Mouse (Mus musculus): ENCODE data around the gene Slc27a2.

Gene Slc27a2

DNA sequence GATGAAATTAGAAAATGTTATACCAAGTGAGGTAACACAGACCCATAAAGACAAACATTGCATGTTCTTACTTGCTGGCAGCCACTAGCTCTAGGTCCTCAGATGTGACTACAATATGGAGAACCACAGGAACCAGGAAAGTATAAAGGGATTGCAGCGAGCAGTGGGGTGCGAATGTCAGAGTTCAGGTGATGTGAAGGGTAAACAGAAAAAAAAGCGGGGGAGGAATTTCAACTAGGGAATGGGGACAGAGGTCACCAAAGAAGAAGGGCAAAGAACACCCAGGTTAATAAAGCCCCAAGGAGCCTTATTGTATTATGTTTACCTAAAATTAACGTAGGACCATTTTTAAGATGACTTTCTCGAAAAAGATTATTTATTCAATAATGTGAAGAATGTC, 6.9 kb upstream of the Slc27a2 start:
- no peak for TF ChIP-seq GATA4 (IDR thresholded peaks at IDR 0.05; ENCODE audit: insufficient replicate concordance, low read length)

DNA sequence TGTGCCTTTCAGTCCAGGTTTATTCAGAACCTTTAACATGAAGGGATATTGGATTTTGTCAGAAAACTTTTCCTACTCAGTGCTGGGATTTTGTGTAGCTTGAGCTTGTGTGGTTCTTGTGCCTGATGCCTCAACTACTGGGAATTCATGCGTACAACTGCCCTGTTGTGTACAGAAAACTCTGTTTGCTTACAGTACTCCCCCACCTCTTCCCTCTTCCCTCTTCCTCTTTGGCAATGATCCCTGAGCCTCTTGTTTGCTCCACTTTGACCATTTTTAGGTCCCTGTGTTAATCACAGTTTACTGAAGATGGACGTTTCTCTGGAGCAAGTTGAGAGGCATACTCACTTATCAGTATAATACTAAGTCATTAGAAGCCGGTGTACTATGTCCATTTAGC, 5.8 kb upstream of the Slc27a2 start:
- no peak for TF ChIP-seq GATA4 (IDR thresholded peaks at IDR 0.05; ENCODE audit: insufficient replicate concordance, low read length)

GRCm38 (mm10) chr2:126549681-126550080, 2.5 kb upstream of the Slc27a2 start:
- peak; percentile 76 for TF ChIP-seq GATA4 (IDR thresholded peaks at IDR 0.05; ENCODE audit: insufficient replicate concordance, low read length)

DNA sequence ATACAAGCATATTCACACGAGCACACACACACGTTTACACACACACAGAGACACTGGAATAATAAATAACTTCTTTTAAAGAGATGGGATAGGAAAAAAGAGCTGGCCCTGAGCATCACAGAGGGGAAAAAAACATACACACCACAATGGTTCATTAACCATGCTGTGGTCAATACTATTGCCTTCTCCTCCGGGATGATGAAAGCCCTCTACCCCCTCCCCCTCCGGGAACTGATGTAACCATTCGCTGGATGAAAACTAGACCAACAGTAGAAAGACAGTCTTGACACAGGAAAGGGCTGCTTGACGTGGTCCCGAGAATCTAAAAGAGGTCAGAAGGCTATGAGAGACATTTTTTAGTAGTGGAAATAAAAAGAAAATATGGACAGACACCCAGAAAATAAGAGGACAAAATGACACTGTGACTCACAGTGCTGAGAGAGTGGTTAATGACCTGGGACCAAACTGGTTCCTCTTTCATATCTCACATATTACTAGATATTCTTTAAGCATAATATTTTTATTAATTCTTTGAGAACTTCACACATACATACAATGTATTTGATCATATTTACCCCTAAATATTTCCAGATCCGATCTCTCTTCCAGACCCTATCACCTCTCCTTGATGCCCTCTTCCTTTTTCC, 840 bp upstream of the Slc27a2 start:
- TF ChIP-seq GATA4 (IDR thresholded peaks at IDR 0.05; ENCODE audit: insufficient replicate concordance, low read length): no peak

DNA sequence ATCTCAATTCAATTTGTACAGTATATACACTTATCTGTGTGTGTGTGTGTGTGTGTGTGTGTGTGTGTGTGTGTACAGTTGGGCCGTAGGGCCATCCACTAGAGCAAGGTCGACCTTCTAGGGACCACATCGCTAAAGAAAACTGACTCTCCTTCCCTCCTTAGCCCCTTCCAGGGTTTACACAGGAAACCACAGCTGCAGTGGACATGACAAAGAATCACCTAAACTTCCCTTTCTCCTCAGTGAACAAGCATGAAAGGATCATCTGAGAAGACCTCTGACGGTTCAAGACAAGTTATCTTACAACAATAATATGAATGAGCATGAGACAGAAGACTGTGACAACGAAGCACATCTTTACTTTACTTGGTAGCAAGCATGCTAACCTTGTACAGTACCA, 311 bp upstream of the Slc27a2 start:
- TF ChIP-seq GATA4 (IDR thresholded peaks at IDR 0.05; ENCODE audit: insufficient replicate concordance, low read length): no peak

GRCm38 (mm10) chr2:126553291-126553639, 1.1 kb downstream of the Slc27a2 start:
- no peak for TF ChIP-seq GATA4 (IDR thresholded peaks at IDR 0.05; ENCODE audit: insufficient replicate concordance, low read length)

DNA sequence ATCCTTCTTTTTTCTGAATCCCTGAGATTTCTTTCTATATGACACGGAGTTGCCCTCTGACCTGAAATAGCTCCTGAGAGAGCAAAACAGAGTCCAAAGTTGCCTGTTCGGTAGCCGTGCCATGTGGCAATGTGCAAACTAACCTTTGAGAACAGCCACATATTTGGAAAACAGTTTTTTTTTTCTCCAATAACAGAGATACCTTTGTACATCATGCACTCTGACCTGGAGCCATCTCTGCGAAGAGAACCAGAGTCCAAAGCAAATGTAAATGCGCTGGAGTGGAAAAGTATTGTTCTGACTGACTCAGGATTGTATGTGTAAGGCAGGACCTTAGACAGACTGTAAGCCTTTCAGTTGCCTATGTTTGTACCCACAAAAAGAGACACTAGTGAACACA, 3.3 kb downstream of the Slc27a2 start:
- no peak for TF ChIP-seq GATA4 (IDR thresholded peaks at IDR 0.05; ENCODE audit: insufficient replicate concordance, low read length)

DNA sequence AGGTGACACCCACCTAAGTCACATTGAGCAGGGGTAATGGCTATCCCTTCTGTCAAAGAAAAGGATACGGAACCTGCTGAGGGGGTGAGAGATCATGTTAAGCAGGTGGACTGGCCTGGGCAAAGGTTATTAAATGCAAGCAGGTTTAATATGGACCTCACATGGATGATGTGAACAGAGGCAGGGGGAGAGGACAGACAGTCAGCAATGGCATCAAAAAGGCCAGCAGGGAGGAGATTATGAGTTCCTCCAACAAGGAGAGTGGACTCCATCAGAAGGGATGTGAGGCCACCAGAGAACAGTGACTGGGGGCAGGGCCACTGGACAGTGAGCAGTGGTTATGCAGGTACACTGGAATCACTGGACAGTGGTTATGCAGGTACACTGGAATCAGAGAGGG, 7.9 kb downstream of the Slc27a2 start:
- TF ChIP-seq GATA4 (IDR thresholded peaks at IDR 0.05; ENCODE audit: insufficient replicate concordance, low read length): no peak

DNA sequence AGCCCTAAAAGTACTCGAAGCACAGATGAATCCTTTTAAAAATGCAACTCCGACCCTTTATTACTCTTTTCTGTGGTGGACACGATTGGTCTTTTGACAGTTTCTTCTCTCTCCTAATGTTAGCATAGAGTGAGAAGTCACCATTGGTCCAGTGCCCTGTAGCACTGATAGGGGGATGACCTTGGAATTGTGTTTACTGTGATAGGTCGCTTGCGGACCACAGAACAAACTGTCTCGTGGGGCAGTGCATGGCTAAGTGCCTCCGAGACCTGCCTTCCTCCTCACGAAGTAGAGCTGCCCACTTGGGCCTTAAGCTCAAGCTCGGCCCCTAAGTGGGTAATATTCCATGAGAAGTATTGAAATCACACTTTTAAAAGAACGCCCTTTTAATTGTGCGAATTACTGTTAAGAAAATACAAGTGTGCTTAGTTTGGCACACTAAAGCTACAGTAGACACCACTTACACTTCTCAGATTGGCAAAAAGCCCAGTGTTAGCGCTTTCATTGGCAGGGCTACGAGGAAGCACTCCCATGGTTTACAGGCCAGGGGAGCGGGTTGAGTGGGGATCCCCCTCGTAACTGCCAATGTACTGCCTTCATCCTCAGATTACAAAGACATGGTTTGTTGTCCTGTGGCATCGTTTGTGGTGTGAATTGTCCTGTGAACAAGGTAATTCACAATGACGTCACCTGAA, 11.4 kb downstream of the Slc27a2 start:
- TF ChIP-seq GATA4 (IDR thresholded peaks at IDR 0.05; ENCODE audit: insufficient replicate concordance, low read length): no peak

- no peak for TF ChIP-seq GATA4 (IDR thresholded peaks at IDR 0.05; ENCODE audit: insufficient replicate concordance, low read length)
These were observed 20.0 kb downstream of the Slc27a2 start for GRCm38 (mm10) chr2:126572163-126572562.

DNA sequence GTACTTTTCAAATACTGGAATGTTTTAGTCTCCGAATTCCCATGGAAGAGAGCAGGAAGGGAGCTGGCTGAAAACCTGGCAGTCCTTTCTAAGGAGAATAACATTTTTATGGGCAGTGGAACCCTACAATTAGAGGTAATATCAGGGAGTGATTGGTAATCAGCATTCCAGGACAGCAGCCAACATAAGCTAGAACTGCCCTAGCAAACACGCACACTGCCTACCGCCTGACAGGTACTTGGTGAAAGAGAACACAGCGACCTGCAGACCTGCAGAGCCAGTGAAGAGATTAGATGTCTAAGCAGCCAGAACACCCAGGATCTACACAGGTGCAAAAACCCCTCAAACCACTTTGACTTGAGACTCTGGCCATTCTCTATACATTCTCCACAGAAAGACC, 20.5 kb downstream of the Slc27a2 start:
- TF ChIP-seq GATA4 (IDR thresholded peaks at IDR 0.05; ENCODE audit: insufficient replicate concordance, low read length): no peak

- TF ChIP-seq GATA4 (IDR thresholded peaks at IDR 0.05; ENCODE audit: insufficient replicate concordance, low read length): no peak
These were observed 23.4 kb downstream of the Slc27a2 start for GRCm38 (mm10) chr2:126575391-126576176.

- TF ChIP-seq GATA4 (IDR thresholded peaks at IDR 0.05; ENCODE audit: insufficient replicate concordance, low read length): no peak
These were observed 25.2 kb downstream of the Slc27a2 start for GRCm38 (mm10) chr2:126577362-126577761.

- no peak for TF ChIP-seq GATA4 (IDR thresholded peaks at IDR 0.05; ENCODE audit: insufficient replicate concordance, low read length)
These were observed 27.1 kb downstream of the Slc27a2 start for GRCm38 (mm10) chr2:126579282-126579681.

DNA sequence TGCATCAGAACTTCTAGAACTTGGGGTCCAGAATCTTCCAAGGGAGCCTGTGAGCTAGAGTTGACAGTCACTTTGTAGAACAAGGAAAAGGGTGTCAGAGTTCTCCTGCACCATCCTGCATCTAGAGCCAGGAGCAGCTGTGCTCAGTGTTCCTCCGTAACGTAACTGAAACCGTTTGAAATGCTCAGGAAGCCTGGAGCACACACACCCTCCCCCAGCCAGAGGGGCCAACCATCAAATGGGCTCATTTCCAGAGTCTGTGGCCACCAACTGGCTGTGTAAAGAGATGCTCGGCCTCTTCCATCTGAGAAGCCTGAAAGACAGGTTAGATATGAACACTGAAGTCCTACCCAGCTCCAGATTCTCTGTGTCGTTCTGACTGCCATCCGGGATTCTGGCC, 31.8 kb downstream of the Slc27a2 start:
- no peak for TF ChIP-seq GATA4 (IDR thresholded peaks at IDR 0.05; ENCODE audit: insufficient replicate concordance, low read length)
